Mouse (Mus musculus) megakaryocyte-erythroid progenitor cell, adult 5-6 weeks (primary cell): ENCODE results near the gene Plagl1. TPM values are rescaled to one million over a fixed set of nuclear protein-coding genes. Genes with fewer than 3 reads are reported as not detected.
"Not testable (repeated sequence)": the region's sequence is repeated elsewhere in the genome, so short reads cannot be mapped to it uniquely, and the experiment has no call there.

Source experiments
- ATAC-seq: replicated peaks from 2 replicates; pipeline ENCODE4 v1.8.0; 2016; ENCODE audit warnings: mild to moderate bottlenecking, inconsistent platforms; ENCODE audit not compliant: severe bottlenecking, poor library complexity, low FRiP score, low TSS enrichment
- total RNA-seq, 2 experiments: library from RNA; stranded (forward) in 1 of 2; stranded (reverse) in 1 of 2; fragments of 200-1000, 215-1000 nt in 1 of 2; fragments of >200 nt in 1 of 2; fragmentation: Nextera tagmentation in 1 of 2; gene quantifications; 2 replicates each; pipeline ENCODE4 v1.2.3; 2014 to 2017

Gene Plagl1
- not detected in 2 replicates for total RNA-seq (2014; fragmentation: Nextera tagmentation)
- not detected in 2 replicates for total RNA-seq (2017)

DNA sequence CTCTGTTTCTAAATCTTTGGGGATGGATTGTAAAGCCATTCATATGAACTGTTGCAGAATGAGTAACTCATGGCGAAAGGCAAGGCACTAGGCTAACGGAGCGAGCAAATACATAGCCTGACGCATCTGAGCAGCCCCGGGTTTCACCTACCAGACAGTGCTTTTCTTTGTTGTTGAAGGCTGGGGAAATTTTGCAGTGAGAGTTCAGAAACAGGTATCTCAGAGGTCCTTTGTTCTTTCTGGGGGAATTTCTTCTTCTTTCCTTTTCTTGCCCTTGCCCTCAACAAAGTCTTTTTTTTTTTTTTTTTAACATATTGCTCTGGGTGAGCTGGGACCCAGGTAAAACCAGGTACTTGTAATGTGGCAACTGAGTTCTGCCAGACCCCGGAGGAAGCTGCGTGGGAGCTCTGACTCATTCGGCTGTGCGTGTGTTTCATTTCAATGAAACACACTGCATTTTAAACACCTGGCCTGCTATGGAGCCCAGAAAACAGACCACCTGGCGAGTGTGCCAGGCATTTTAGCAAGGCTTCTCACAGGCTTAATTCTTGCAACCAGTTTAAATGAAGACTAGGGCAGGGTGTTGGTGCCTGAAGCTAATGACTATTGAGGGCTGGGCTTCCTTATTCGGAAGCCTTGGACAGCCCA is at the start of gene Plagl1:
Plagl1 (plus strand) TSS at position 484 of the 648 bp plus-strand sequence.
- ATAC-seq, result no peak

GRCm38 (mm10) chr10:13014026-13014425 is 46.3 kb upstream of the Plagl1 start:
- no peak for ATAC-seq

DNA sequence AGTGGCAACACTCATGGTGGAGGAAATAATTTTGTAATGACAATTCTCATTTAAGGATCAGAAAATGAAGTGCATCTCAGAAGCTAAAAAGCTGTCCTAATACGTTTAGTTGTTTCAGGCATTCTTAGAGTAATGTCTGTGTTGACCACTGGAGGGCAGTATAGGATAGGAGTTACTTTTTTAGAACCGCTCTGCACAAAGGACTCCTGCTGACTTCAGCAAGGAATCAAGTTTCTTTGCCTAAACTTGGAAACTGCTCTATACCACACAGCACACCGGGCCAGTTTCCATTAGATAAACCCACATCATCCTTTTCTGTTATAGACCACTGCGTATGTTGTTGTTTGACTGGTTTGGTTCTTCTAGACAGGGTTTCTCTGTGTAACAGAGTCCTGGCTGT is 43.7 kb upstream of the Plagl1 start:
- peak; percentile 78 for ATAC-seq

GRCm38 (mm10) chr10:13018510-13018909 is 41.8 kb upstream of the Plagl1 start:
- ATAC-seq, result peak; percentile 69; the same call in 1 of the 2 replicates

DNA sequence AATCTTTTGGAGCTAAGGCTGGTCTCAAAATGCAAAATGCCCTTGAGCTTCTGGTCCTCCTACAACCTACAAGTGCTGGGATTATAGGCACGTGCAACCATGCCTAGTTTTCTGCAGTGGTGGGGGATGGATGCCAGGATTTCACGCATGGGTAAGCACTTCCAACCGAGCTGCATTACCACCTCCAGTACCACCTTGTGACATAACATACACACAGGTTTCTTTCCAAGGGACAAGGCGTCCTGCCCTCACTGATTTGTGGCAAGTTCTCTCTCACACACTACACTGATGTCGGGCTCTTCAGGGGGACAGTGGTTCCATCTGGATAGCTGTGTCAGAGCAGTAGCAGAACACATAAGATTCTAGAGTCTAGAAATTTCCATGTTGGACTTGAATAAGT is 41.3 kb upstream of the Plagl1 start:
- no peak for ATAC-seq

DNA sequence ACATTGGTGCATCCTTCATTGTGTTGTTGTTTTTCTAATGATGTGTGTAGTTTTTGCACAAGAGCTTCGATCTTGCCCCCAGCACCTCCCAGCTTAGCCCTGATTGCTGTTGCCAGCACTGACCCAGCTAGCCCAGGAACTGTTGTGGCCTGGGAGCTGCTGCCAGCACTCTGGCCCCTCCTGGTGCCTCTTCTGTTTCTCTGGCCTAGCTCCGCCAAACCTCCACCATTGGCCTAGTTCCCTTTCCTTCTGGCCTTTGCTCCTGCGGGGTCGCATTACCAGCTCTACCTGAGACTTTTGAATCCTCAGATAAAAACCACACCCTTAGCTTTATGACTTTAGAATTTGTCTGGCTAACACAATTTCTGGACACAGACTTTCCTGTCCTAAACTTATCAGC is 38.2 kb upstream of the Plagl1 start:
- ATAC-seq, result no peak

GRCm38 (mm10) chr10:13023985-13024384 is 36.3 kb upstream of the Plagl1 start:
- not testable (repeated sequence) for ATAC-seq

DNA sequence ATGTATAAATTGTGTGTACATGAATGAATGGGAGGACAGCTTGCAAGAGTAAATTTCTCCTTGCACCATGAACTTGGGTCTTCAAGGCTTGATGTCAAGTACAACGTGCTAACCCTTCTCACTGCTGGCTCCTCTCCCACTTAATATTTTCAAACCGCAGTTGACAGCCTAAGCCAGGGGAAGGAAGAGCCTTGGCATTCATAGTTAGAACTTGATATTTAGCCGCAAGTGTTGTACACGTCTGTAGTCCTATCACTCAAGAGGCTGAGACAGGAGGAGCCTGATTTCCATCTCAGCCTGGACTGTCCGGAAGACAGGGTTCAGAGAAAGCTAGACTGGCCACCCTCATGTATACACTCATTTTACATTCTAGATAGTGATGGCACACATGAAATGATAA is 32.6 kb upstream of the Plagl1 start:
- no peak for ATAC-seq

- no peak for ATAC-seq
Measured at GRCm38 (mm10) chr10:13028215-13028614, 32.1 kb upstream of the Plagl1 start.

DNA sequence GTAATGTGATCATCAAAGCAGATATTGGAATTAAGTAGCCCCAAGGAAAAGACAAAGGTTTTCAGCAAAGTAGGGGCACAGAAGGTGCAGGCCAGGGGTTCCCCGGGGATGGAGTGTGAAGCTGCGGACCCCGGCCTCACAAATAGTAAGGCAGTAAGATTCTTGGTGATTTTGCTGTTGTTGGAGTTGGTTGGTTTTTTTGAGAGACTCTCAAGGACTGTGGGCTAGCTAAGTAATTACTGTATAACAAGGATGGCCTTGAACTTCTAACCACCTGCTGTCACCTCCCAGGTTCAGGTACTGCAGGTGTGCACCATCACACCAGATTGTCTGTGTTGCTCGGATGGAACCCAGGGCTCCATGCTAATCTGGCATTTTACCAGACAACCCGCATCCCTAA is 30.9 kb upstream of the Plagl1 start:
- ATAC-seq, result no peak

DNA sequence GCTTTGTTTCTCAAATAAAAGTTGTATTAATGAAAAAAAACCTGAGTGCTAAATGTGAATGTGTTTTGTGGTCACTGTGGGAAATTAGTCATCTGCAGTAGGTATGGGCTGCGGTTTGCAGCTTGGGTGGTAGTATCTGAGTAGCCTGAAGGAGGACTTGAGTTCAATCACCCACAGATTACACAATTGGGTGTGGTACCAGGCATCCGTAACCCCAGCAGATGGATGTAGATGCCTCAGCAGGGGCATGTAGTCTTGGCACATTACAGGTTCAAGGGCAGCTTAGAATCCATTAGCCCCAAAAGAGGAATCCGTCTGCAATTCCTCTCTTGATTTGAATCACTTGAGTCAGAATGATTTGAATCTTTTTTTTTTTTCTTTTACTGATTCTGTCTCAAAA is 25.0 kb upstream of the Plagl1 start:
- no peak for ATAC-seq

- ATAC-seq, result 0 out of 2 replicates have a peak, but pooled peaks have one; percentile 34
Measured at GRCm38 (mm10) chr10:13039637-13040174, 20.6 kb upstream of the Plagl1 start.

- no peak for ATAC-seq
Measured at GRCm38 (mm10) chr10:13044659-13045058, 15.6 kb upstream of the Plagl1 start.

DNA sequence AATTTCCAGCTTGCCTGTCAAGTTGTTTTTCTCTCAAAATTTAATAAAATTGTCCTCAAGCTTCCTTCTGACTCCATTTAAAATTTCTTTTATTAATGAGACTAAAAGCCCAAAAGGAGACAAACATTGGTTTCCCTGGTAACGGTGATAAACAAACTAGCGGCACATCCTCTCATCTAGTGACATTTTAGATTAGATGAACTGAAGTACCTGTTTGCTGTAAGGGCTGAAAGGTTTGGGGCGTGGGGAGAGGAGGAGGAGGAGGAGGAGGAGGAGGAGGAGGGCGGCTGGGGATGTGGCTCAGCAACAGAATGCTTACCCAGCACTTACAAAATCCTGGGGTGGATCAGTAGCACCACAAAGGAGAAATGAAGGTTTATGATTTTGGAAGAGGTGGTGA is 12.5 kb upstream of the Plagl1 start:
- no peak for ATAC-seq

GRCm38 (mm10) chr10:13056863-13057381 is 3.4 kb upstream of the Plagl1 start:
- no peak for ATAC-seq

DNA sequence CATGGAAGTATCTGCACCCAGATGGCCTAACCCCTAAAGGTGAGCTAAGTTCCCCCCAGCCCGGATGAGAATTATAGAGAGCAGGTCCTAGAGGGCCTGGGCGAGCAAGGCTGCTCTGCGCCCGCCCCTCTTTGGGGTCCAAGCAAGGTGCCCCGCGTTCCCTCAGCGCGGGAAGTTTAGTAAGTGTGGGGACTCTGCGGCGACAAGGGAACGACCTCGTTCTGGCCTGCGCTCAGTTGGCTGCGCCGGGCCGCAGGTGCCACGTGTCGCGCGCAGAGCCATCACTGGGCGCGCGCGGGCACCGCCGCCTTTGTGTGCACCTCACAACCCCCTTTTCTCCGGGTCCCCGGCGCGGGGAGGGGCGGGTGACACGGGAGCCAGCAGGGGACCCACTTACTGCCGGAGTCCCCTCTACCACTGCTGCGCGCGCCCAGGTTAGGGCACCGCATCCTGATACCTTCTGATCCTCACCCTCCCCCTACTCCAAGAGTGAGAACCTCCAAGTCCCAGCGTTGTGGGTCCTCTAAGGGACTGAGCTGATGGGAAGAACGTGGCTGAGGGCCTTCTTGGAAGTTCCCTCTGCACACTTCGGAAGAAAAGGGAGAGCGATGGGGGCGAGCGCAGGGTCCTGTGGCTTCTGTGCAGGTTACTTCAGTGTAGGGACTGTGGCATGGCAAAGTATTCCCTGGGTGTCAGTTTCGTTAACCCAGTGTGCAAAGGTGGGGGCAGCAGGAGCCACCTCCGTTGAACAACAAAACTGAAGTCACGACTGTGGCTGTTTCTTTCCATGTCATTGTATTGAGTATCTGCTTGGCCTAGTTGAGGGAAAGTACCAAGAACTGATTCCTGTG is 742 bp downstream of the Plagl1 start:
- ATAC-seq, result no peak

DNA sequence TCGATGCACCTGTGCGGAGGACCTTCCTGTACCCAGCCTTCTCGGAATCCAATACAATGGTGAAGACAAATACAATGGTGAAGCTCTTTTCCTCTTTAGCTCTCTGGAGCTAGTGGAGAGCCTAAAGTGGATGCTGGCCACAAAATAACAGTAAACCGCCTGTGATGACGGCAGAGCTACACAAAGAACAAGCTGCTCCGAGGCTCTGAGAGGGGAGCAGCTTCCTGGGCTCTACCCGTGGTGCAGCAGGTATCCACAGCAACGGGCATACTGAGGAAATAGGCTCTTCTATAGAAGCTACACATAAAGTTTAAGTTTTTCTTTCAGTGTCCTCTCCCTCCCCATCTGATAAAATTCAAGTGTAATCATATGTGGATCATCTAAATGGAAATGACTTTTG is 2.1 kb downstream of the Plagl1 start:
- no peak for ATAC-seq

DNA sequence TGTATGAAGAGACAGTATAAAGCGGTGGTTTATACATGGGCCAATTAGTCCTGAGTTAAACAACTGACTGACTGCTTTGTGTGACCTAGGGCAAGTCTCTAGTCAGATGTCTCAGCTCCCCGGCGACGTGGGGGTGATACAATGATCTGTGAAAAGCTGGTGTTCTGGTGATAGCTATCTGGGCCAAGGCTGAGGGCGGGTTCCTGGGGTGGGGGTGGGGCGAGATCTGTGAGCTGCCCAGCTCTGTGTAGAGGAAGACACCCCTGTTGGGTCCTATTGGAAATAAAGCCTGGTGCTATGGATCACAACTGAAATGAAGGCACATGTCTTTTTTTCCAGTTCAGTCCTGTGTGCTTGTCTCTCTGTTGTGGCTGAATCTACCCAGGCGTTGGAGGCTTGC is 3.2 kb downstream of the Plagl1 start:
- no peak for ATAC-seq

GRCm38 (mm10) chr10:13065129-13065752 is 4.9 kb downstream of the Plagl1 start:
- ATAC-seq, result no peak

GRCm38 (mm10) chr10:13071031-13071430 is 10.7 kb downstream of the Plagl1 start:
- ATAC-seq, result no peak
